Mouse (Mus musculus) colon, adult 2 months (tissue): Measurements from ENCODE around the gene AC131692.1. TPM values are rescaled to one million over a fixed set of nuclear protein-coding genes. Genes with fewer than 3 reads are reported as not detected.

Source experiments
- polyA plus RNA-seq: library from polyadenylated mRNA; depleted of rRNA; stranded (reverse); fragments of >200 nt; gene quantifications from 2 replicates; pipeline ENCODE4 v1.2.3, GENCODE M21; 2012; rRNA removed

AC131692.1 gene
- not detected in 2 replicates for polyA plus RNA-seq

DNA sequence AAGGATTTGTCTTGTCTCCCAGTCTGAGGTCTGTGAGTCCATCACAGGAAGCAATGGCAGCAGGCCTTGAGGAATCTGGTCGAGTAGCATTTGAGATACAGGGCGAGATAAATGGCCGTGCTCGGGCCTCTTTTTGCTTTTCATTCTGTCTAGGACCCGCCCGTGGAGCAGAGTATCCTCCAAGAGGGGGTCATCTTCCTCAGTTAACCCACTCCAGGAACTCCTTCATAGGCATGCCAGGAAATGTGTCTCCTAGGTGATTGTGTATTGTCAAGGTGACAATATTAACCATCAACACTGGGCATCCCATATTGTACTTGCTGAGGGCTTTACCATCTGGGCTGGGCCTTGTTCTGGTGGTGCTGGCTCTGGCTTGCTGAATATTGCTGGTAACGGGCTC, at the start of gene AC131692.1:
Gene AC131692.1 (plus strand): TSS at position 301 of the 400 bp plus-strand sequence.

GRCm38 (mm10) chr19:6046294-6047153, 47.7 kb upstream of the AC131692.1 start, which contains the start of gene Syvn1:
Gene Syvn1, plus strand, starts transcription at chr19:6046576.

GRCm38 (mm10) chr19:6057313-6058096, 36.7 kb upstream of the AC131692.1 start, which contains the start of the genes Mrpl49 and Fau:
Gene Mrpl49, minus strand, starts transcription at chr19:6057785.
Gene Fau, plus strand, starts transcription at chr19:6057844.

GRCm38 (mm10) chr19:6061021-6061533, 33.1 kb upstream of the AC131692.1 start, which contains the start of gene Znhit2:
Gene Znhit2, plus strand, starts transcription at chr19:6061192.

DNA sequence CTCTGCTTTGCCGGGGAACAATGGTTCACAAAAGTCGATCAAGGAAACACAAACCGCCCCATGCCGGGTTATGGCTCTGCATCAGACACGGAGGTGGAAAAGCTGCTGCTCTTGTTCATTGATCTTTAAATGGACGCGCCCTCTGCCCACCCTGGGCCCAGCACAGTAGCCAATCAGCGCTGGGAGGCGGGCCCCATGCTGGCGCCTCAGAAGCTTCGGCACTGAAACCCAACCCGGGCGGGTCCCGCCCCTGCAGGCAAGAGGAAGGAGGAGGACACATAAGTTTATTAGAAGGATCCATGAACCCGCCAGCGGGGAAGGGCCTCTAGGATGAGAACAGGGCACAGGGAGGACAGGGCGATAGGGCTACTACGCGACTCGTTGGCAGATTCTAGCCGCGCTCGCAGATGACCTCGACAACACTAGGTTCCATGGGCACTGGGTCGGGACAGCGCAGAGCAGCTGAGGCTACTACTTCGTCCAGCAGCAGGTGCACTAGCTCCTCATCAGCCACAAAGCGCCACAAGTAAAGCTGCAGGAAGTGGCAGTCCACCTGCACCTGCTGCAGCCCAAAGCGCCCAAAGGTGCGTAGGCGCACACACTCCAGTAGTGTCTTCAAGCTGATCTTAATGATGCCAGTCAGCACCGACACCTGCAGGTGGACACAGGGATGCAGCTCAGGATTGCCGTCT, 26.3 kb upstream of the AC131692.1 start, which contains the start of gene Tm7sf2:
Gene Tm7sf2 (minus strand): TSS at position 650 of the 692 bp plus-strand sequence.

DNA sequence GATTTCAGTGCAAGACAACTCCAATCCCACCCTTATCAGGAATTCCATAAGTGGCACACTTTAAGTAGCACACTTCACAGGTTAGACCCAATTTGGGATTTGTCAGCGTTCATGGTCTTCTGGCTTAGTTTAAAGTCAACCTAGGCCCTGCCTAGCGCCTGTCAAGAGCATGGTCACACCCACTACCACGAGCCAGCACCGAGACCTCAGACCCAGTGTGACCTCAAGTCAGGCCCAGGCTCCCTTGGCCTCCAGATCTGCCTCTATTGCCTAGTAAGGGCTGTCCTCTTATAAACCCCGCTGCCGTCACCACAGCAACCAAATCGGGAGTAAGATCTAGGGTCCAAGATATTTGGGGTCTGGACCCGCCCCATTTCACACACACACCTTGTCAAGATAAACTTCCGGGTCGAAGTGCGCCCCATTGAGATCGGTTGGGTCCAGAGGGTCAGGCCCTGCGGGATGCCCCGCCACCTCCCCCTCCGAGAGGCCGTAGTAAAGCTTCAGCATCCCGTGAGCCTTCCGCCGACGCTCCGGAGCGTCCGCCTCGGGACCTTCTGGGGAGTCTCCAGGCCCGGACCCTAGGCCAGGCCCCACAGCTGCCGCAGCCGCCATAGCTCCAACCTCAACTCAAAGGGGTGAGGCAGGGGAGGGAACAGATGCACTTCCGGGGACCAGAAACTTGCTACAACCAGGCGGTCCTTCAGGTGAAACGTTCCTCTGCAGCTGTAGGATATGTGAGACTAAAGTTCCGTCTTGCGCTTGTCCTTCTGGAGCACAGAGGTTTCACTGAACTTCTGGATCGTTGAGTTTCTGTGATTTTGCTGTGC, 17.4 kb upstream of the AC131692.1 start, which contains the start of gene Vps51:
Gene Vps51 (minus strand): TSS at position 668 of the 830 bp plus-strand sequence.

GRCm38 (mm10) chr19:6079983-6080480, 14.2 kb upstream of the AC131692.1 start, which contains the start of gene Tmem262:
Gene Tmem262, plus strand, starts transcription at chr19:6080033.

GRCm38 (mm10) chr19:6082156-6082555, 12.1 kb upstream of the AC131692.1 start, which contains the start of gene Gm28374:
Gene Gm28374, minus strand, starts transcription at chr19:6082256.

DNA sequence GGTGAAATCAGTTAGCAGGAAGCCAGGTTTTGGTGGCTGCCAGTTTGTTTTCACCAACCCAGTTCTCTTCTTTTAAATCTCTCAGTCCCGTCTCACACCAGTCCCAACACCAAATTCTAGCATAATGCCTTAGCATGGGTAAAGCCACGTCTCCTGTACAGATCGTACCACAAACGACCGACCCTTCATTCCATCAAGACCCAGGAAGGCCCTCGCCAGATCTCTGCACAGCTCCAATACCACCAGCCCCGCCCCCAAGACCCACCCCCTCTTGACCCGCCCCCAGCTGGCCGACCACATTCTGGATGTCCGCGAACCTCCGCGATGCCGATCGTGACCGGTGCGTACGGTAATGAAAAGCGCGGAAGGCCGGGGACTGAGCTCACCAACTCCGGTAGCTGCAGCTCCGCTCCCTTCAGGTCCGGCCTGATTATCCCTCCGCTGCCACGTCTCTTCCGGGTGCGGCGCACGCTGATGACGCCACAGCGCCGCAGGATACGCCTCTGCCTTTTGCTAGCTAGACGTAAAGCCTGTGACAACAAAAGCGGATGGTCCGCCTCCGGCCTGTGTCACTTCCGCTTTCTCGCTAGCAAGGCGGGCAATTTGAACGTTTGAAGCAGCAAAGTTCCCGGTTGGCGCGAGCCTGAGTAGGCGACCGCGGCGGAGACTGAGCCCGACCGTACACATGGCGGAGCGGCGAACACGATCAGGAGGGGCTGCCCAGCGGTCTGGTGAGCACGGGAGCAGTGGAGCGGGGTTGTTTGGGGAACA, 9.6 kb upstream of the AC131692.1 start, which contains the start of the genes Zfpl1 and Cdca5:
Gene Zfpl1 (minus strand): TSS at position 479 of the 771 bp plus-strand sequence.
Gene Cdca5 (plus strand): TSS at position 506 of the 771 bp plus-strand sequence.

GRCm38 (mm10) chr19:6105586-6105985, 11.4 kb downstream of the AC131692.1 start, which contains the start of gene Naaladl1:
Gene Naaladl1, plus strand, starts transcription at chr19:6105782.

DNA sequence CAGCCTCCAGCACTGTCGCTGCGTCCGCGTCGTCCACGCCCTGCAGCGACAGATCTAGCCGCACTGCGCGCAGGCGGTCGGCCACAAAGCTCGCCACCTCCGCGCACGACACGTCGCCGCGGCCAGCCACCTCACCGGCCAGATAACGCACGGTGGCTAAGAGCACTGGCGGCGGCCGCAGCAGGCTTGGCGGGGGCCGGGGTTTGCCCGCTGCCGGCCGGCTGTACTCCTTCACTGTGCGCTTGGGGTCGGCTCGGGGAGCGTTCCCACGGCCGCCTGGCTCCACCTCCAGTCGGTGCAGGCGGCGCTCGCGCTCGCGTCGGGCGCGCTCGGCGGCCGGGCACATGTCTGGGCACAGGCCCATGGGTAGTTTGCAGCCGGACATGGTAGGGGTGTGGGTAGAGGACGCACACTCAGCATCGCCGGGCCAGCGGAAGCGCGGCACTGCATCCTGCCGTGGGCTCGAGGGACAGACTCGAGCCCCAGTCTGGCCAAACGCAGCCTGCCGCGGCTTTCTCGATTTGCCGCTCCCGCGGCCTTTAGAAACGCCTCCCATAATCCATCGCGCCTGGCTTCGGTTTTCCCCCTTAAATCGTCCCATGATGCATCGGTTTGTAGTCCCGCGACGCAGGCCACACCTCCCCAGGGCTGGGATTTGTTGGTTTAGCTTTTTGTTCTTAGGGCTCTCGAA, 23.9 kb downstream of the AC131692.1 start, which contains the start of gene Sac3d1:
Gene Sac3d1 (minus strand): TSS at position 665 of the 691 bp plus-strand sequence.

GRCm38 (mm10) chr19:6127760-6128341, 33.6 kb downstream of the AC131692.1 start, which contains the start of gene Snx15:
Gene Snx15, minus strand, starts transcription at chr19:6128304.

GRCm38 (mm10) chr19:6140678-6141393, 46.6 kb downstream of the AC131692.1 start, which contains the start of gene Batf2:
Gene Batf2, plus strand, starts transcription at chr19:6140983.

GRCm38 (mm10) chr19:6141394-6141749, 47.2 kb downstream of the AC131692.1 start, which contains the start of gene Arl2:
Gene Arl2, minus strand, starts transcription at chr19:6141548.

